Mouse (Mus musculus) E14TG2a.4 (cell line): ENCODE measurements around the gene Myom3.
A peak's percentile ranks its signal among the peaks of the same experiment; 100 is the strongest.
"Not testable (repeated sequence)": the region's sequence is repeated elsewhere in the genome, so short reads cannot be mapped to it uniquely, and the experiment has no call there.

Experiments
- H3K27me3 ChIP-seq: 2 replicates; pipeline ENCODE4 v1.6.1; 2014; ENCODE audit warnings: low read length, control low read depth; ENCODE audit not compliant: insufficient read depth
- H3K36me3 ChIP-seq: 2 replicates; pipeline ENCODE4 v1.6.1; 2014; ENCODE audit warnings: low read length, control low read depth; ENCODE audit not compliant: insufficient read depth
- H3K4me1 ChIP-seq: replicated peaks from 2 replicates; pipeline ENCODE4 v1.6.1; 2014; ENCODE audit warnings: low read depth, low read length, control low read depth
- H3K4me3 ChIP-seq: replicated peaks from 2 replicates; pipeline ENCODE4 v1.5.1; 2014; ENCODE audit warnings: mild to moderate bottlenecking, low read length
- H3K9me3 ChIP-seq: 2 replicates; pipeline ENCODE4 v1.6.1; 2014; ENCODE audit warnings: low read length, control low read depth
- CTCF ChIP-seq: conservative IDR thresholded peaks from 2 replicates; pipeline ENCODE4 v1.5.1; 2014; ENCODE audit warnings: low read length
- NANOG ChIP-seq: IDR thresholded peaks from 2 replicates; pipeline ENCODE4 v1.6.1; 2014; ENCODE audit warnings: borderline replicate concordance, low read length, mixed read lengths
- POU5F1 ChIP-seq: IDR thresholded peaks from 2 replicates; pipeline ENCODE4 v1.6.1; 2014; ENCODE audit warnings: low read length, borderline replicate concordance

Myom3 gene

DNA sequence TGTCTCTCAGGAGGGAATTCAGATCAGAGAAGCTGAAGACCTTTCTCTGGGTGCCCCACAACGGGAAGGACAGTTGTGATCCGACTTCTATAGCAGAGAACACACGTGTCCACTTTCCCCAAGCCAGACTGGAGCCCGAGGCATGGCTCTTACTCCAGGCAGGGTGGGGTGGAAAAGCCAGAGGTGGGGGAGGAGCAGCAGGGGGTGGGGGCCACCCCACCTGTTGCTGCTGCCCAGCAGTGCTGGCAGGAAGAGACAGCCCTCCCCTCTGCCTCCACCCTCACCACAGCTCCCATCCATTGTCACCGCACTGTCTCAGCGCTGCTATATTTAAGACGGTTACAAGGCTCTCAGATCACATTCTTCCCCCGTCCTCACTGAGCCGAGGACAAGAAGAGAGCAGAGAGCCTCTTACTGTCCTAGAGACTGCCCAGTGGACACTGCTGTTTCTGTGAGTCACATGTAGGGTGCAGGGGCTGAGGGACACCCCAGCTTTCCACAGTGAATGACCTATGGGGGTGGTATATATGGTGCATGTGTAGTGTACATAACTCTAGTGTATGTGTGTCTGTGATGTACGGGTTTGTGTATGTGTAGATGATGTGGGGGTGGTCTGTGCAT, at the start of gene Myom3:
TSS of gene Myom3 (plus strand) at position 360 of the 621 bp plus-strand sequence.
- peaks cover under 1% of the 10 kb centered on the region; the same call in 1 of the 2 replicates for H3K9me3 ChIP-seq
- peaks cover 30% of the 10 kb centered on the region for H3K4me1 ChIP-seq
- TF ChIP-seq POU5F1 (no peak), NANOG (no peak), CTCF (no peak)
- no peaks in the 10 kb centered on the region for H3K36me3 ChIP-seq
- H3K4me3 ChIP-seq: no peak within 1 kb of the TSS
- peaks cover 8% of the 10 kb centered on the region; the same call in 1 of the 2 replicates for H3K27me3 ChIP-seq

DNA sequence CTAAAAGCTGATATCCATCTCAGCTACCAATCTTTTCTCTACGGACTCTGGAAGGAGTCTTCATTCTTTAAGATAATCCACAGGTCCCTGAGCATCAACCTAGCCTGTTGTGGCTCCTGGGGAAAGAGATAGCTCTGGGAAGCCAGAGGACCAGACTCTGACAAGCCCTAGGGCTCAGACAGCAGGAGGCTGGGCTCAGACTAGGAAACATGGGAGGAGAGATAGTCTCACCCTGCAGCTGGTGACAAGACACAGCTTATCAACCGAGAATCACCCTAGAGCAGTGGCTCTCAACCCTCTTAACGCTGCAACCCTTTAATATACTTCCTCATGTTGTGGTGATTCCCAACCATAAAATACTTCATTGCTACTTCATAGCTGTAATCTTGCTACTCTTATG, 49.1 kb upstream of the Myom3 start:
- peaks cover 15% of the 10 kb centered on the region for H3K36me3 ChIP-seq
- H3K4me3 ChIP-seq: no peak overlapping the region
- H3K9me3 ChIP-seq: no peaks in the 10 kb centered on the region
- H3K4me1 ChIP-seq: peaks cover 32% of the 10 kb centered on the region
- H3K27me3 ChIP-seq: no peaks in the 10 kb centered on the region
- TF ChIP-seq NANOG (no peak), POU5F1 (no peak), CTCF (no peak)

GRCm38 (mm10) chr4:135714776-135715175, 44.7 kb upstream of the Myom3 start:
- TF ChIP-seq POU5F1: no peak
- no peak for TF ChIP-seq NANOG
- no peak for TF ChIP-seq CTCF
- Histone ChIP-seq H3K4me3 (no peak overlapping the region), H3K9me3 (no peaks in the 10 kb centered on the region), H3K36me3 (no peaks in the 10 kb centered on the region), H3K27me3 (no peaks in the 10 kb centered on the region), H3K4me1 (peaks cover 18% of the 10 kb centered on the region)

- H3K9me3 ChIP-seq, H3K36me3 ChIP-seq, H3K4me3 ChIP-seq, H3K27me3 ChIP-seq: not testable (repeated sequence)
- peaks cover 15% of the 10 kb centered on the region for H3K4me1 ChIP-seq
These were observed 43.1 kb upstream of the Myom3 start for GRCm38 (mm10) chr4:135716438-135716837.

DNA sequence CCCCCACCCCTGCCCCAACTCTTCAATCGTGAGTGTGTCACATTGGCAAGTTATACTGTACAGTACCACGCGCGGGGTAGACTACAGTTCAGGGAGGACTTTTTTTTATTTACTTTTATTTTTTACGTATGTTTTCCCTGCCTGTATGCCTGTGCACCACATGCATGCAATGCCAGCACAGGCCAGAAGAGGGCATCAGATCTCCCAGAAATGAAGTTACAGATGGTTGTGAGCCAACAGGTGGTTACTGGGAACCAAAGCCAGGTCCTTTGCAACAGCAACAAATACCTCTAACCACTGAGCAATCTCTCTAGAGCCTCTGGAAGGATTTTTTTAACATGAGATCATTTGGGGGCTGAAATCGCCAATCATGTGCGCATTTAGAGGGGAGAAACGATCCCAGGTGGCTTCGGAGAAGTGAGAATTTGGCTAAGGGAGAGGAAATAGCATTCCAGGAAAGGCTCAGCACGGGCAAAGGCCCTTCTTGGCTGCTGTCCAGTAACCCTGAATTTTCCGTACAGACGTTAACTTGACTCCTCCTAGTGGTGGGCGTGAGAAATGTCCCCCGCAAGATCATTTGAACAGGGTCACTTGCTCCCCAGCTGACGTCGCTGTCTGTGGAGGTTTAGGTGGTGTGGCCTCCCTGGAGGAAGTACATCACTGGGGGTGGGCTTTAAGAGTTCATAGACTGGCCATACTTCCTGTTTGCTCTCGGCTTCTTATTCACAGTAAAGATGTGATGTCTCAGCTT, 36.8 kb upstream of the Myom3 start:
- H3K27me3 ChIP-seq: peaks cover 26% of the 10 kb centered on the region
- H3K9me3 ChIP-seq: peaks cover 7% of the 10 kb centered on the region
- H3K36me3 ChIP-seq: no peaks in the 10 kb centered on the region
- TF ChIP-seq NANOG (no peak), CTCF (peak; percentile 47)
- peaks cover 15% of the 10 kb centered on the region for H3K4me1 ChIP-seq
- H3K4me3 ChIP-seq: no peak overlapping the region

- Histone ChIP-seq H3K4me3 (peak overlapping the region; percentile 65), H3K36me3 (no peaks in the 10 kb centered on the region), H3K9me3 (peaks cover 7% of the 10 kb centered on the region), H3K4me1 (peaks cover 28% of the 10 kb centered on the region), H3K27me3 (peaks cover 48% of the 10 kb centered on the region)
- TF ChIP-seq CTCF (no peak), NANOG (no peak), POU5F1 (no peak)
These were observed 33.1 kb upstream of the Myom3 start for GRCm38 (mm10) chr4:135726416-135726815.

- Histone ChIP-seq H3K4me3 (peak within 1 kb of the TSS; percentile 65), H3K27me3 (peaks cover 48% of the 10 kb centered on the region), H3K4me1 (peaks cover 28% of the 10 kb centered on the region), H3K9me3 (peaks cover 4% of the 10 kb centered on the region), H3K36me3 (no peaks in the 10 kb centered on the region)
- TF ChIP-seq POU5F1 (no peak), NANOG (no peak), CTCF (no peak)
These were observed 31.7 kb upstream of the Myom3 start, which contains the start of gene Il22ra1 for GRCm38 (mm10) chr4:135727817-135728216. Gene Il22ra1, plus strand, starts transcription at chr4:135728172.

GRCm38 (mm10) chr4:135730204-135730603, 29.3 kb upstream of the Myom3 start:
- TF ChIP-seq CTCF: no peak
- no peak for TF ChIP-seq POU5F1
- TF ChIP-seq NANOG: no peak
- Histone ChIP-seq H3K4me3 (no peak overlapping the region), H3K4me1 (peaks cover 28% of the 10 kb centered on the region), H3K27me3 (peaks cover 44% of the 10 kb centered on the region), H3K9me3 (peaks cover 11% of the 10 kb centered on the region), H3K36me3 (no peaks in the 10 kb centered on the region)

DNA sequence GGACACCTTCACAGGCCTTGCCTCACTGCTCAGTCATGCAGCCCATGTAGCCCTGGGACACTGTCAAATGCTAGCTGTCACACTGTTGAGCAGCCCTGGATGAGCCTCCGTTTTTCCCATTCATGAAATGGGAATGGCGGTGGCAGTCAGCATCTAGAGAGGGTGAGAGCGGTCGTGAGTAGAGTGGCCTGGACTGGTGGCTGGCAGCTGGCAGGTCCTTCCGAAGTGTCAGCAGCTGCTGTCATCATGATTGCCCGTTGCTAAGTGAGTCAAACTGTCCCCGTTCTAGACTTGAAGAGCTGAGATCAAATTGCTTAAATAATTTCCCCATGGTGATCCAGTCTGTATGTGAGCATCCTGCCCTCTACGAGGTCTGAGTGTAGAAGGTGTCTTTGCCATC, 28.6 kb upstream of the Myom3 start:
- Histone ChIP-seq H3K4me1 (peaks cover 28% of the 10 kb centered on the region), H3K27me3 (peaks cover 40% of the 10 kb centered on the region), H3K9me3 (peaks cover 11% of the 10 kb centered on the region), H3K4me3 (no peak overlapping the region), H3K36me3 (no peaks in the 10 kb centered on the region)
- TF ChIP-seq NANOG (no peak), CTCF (no peak), POU5F1 (no peak)
